ENCODE assay signal across 13 mouse cellular contexts in genomic region chr10:70874994-70875538, GRCm38 (mm10).
DNase-seq lines count a peak whose midpoint lies in the region; ATAC-seq and TF ChIP-seq lines count a peak whose summit lies in the region.
"Had no signal": no experiment of that assay in that cellular context is flagged by ENCODE, and none has a peak within 500 bp of the region (broad histone marks: within the 10 kb centered on the region; RNA-seq: fewer than 3 reads in every experiment).

No protein-coding gene starts in this region.

- no peaks in the 10 kb centered on the region for H3K36me3 ChIP-seq in hindbrain, embryonic 14.5 days (replicated peaks; ENCODE audit: control insufficient read depth, insufficient read depth)
- H3K36me3 ChIP-seq in midbrain, postnatal 0 days (ENCODE audit: insufficient read depth, low read length), result no peaks in the 10 kb centered on the region
- H3K36me3 ChIP-seq: forebrain, embryonic 10.5 days had no signal

- no peak overlapping the region for H3K9ac ChIP-seq in hindbrain, embryonic 14.5 days
- no peak overlapping the region for H3K9ac ChIP-seq in midbrain, postnatal 0 days (replicated peaks; ENCODE audit: low read length, poor library complexity, severe bottlenecking)

- H3K27me3 ChIP-seq in hindbrain, embryonic 14.5 days (ENCODE audit: control insufficient read depth, insufficient read depth, low read length), result no peaks in the 10 kb centered on the region
- no peaks in the 10 kb centered on the region for H3K27me3 ChIP-seq in midbrain, postnatal 0 days (ENCODE audit: insufficient read depth, low read length)

- H3K27ac ChIP-seq in hindbrain, embryonic 14.5 days, result peak overlapping the region; percentile 36
- H3K27ac ChIP-seq in midbrain, postnatal 0 days (ENCODE audit: low read depth, low read length), result no peak overlapping the region
- H3K27ac ChIP-seq: forebrain, embryonic 10.5 days had no signal

- no peak for ATAC-seq in hindbrain, embryonic 14.5 days (ENCODE audit: low FRiP score)
- no peak; the same call in 1 of the 2 replicates for ATAC-seq in midbrain, postnatal 0 days (ENCODE audit: low FRiP score)
- no peak for ATAC-seq in inflammation-experienced regulatory T-cells, adult 6 months
- ATAC-seq: lung, postnatal 0 days had no signal

- no peak overlapping the region for H3K4me3 ChIP-seq in hindbrain, embryonic 14.5 days (replicated peaks; ENCODE audit: low read length)
- H3K4me3 ChIP-seq in midbrain, postnatal 0 days (ENCODE audit: low read depth, low read length), result no peak overlapping the region
- H3K4me3 ChIP-seq: forebrain, embryonic 10.5 days had no signal

- H3K4me2 ChIP-seq in hindbrain, embryonic 14.5 days (replicated peaks), result peak overlapping the region; percentile 10; the same call in 1 of the 2 replicates
- no peak overlapping the region for H3K4me2 ChIP-seq in midbrain, postnatal 0 days (ENCODE audit: low read depth, low read length, poor library complexity, severe bottlenecking)

- no peaks in the 10 kb centered on the region for H3K9me3 ChIP-seq in hindbrain, embryonic 14.5 days (ENCODE audit: control insufficient read depth, low read length)
- no peaks in the 10 kb centered on the region for H3K9me3 ChIP-seq in midbrain, postnatal 0 days (ENCODE audit: low read length)
- H3K9me3 ChIP-seq: forebrain, embryonic 10.5 days had no signal

- WGBS in hindbrain, embryonic 14.5 days, result 14% methylated on average over 12 of the region's 12 CpGs
- WGBS in midbrain, postnatal 0 days, result 18% methylated on average over 12 of the region's 12 CpGs

- peak; percentile 22 for DNase-seq in kidney, postnatal 14 days
- DNase-seq in kidney, adult 9 months, result no peak
- peak; percentile 34 for DNase-seq in embryo, embryonic 11 days
- no peak for DNase-seq in hindbrain, embryonic 14.5 days (ENCODE audit: low spot score)
- DNase-seq in midbrain, postnatal 0 days (ENCODE audit: low spot score), result peak; percentile 29
- no peak for DNase-seq in adrenal gland, postnatal 4 days (ENCODE audit: low spot score in 2 of 2)
- no peak for DNase-seq in spleen, postnatal 14 days (ENCODE audit: low spot score in 2 of 2)
- DNase-seq: cerebellum, postnatal 36 days; liver; right cerebral cortex, postnatal 25 days had no signal

- H3K4me1 ChIP-seq in hindbrain, embryonic 14.5 days (replicated peaks; ENCODE audit: control insufficient read depth, insufficient read depth, low read length), result 0 out of 2 replicates have a peak, but pooled peaks cover 9% of the 10 kb centered on the region
- H3K4me1 ChIP-seq in midbrain, postnatal 0 days (ENCODE audit: insufficient read depth, low read length), result 0 out of 2 replicates have a peak, but pooled peaks cover 2% of the 10 kb centered on the region

- no peak for TF ChIP-seq CTCF in midbrain, postnatal 0 days (IDR thresholded peaks at IDR 0.05)

Comparison
In these comparisons a context has a peak if more than half of its experiments do, and no peak if none do; other contexts are left out.
1. DNase-seq: peak in kidney, postnatal 14 days (single experiment), embryo, embryonic 11 days (single experiment) and midbrain, postnatal 0 days (single experiment); none in kidney, adult 9 months (single experiment), hindbrain, embryonic 14.5 days (single experiment), adrenal gland, postnatal 4 days (0 of 2) and spleen, postnatal 14 days (0 of 2).